Mouse (Mus musculus): ENCODE data around the gene Satb1. TPM values are rescaled to one million over a fixed set of nuclear protein-coding genes. Genes with fewer than 3 reads are reported as not detected.

Gene Satb1
- polyA plus RNA-seq, 1 experiment from 2014 or later = 30.1 TPM

- no peaks in the 10 kb centered on the region for H3K4me1 ChIP-seq (replicated peaks)
- no peak overlapping the region for H3K27ac ChIP-seq
- H3K27me3 ChIP-seq = no peaks in the 10 kb centered on the region
- WGBS = 92% methylated on average over 4 of the region's 4 CpGs
- H3K4me2 ChIP-seq (replicated peaks) = no peak overlapping the region
- H3K9ac ChIP-seq (replicated peaks) = no peak overlapping the region
- H3K36me3 ChIP-seq = no peaks in the 10 kb centered on the region
- no peaks in the 10 kb centered on the region for H3K9me3 ChIP-seq
- no peak for ATAC-seq
- H3K4me3 ChIP-seq (replicated peaks) = no peak overlapping the region
Measured at GRCm38 (mm10) chr17:51687226-51687625, 145.9 kb downstream of the Satb1 start.

All from midbrain, embryonic 13.5 days (tissue).